Mouse (Mus musculus) MEL (cell line): ENCODE data around the gene Notch4. TPM values are rescaled to one million over a fixed set of nuclear protein-coding genes. Genes with fewer than 3 reads are reported as not detected.
A peak's percentile ranks its signal among the peaks of the same experiment; 100 is the strongest.

Experiments used
- DNase-seq: peaks from one replicate; pipeline ENCODE4 v3.0.0; 2011; ENCODE audit warnings: low read depth, low spot score
- H3K27ac ChIP-seq: 2 replicates; pipeline ENCODE4 v1.5.1; 2012; ENCODE audit warnings: low read depth, mild to moderate bottlenecking, control low read depth, low read length, moderate library complexity; ENCODE audit not compliant: control insufficient read depth
- H3K27me3 ChIP-seq, 2 experiments: fragments of 150-350 bp in 1 of 2; sonication (generic) in 1 of 2; 2 replicates each; pipeline ENCODE4 v1.6.1; 2012; ENCODE audit warnings: low read length in 2 of 2, mild to moderate bottlenecking in 2 of 2, improper control_type of control experiment in 1 of 2, moderate library complexity in 1 of 2; ENCODE audit not compliant: insufficient read depth in 2 of 2, control insufficient read depth in 1 of 2
- H3K36me3 ChIP-seq, 2 experiments: 2 replicates each; pipeline ENCODE4 v1.6.1; 2012 to 2014; ENCODE audit warnings: low read length in 2 of 2, improper control_type of control experiment in 1 of 2, inconsistent platforms in 1 of 2, mild to moderate bottlenecking in 1 of 2; ENCODE audit not compliant: insufficient read depth in 2 of 2, control insufficient read depth in 1 of 2
- H3K4me1 ChIP-seq, 2 experiments: fragments of 150-350 bp in 1 of 2; sonication (generic) in 1 of 2; 2 replicates each; pipeline ENCODE4 v1.6.1; 2012; ENCODE audit warnings: low read length in 2 of 2, improper control_type of control experiment in 1 of 2, mild to moderate bottlenecking in 1 of 2; ENCODE audit not compliant: insufficient read depth in 2 of 2, control insufficient read depth in 1 of 2
- H3K4me3 ChIP-seq, 2 experiments: fragments of 150-350 bp in 1 of 2; sonication (generic) in 1 of 2; 2 replicates each; pipeline ENCODE4 v1.5.1; 2012; ENCODE audit warnings: low read depth in 2 of 2, low read length in 2 of 2, mild to moderate bottlenecking in 2 of 2, moderate library complexity in 2 of 2, control low read depth in 1 of 2, improper control_type of control experiment in 1 of 2; ENCODE audit not compliant: control insufficient read depth in 1 of 2, insufficient read depth in 1 of 2
- H3K79me2 ChIP-seq: 2 replicates; pipeline ENCODE4 v1.6.1; 2012; ENCODE audit warnings: mild to moderate bottlenecking, low read length, moderate library complexity; ENCODE audit not compliant: control insufficient read depth, poor library complexity, insufficient read depth
- H3K9ac ChIP-seq: 2 replicates; pipeline ENCODE4 v1.6.1; 2012; ENCODE audit warnings: low read depth, mild to moderate bottlenecking, control low read depth, low read length, moderate library complexity; ENCODE audit not compliant: control insufficient read depth, poor library complexity, severe bottlenecking
- H3K9me3 ChIP-seq: fragments of 150-350 bp; sonication (generic); replicated peaks from 2 replicates; pipeline ENCODE4 v1.6.1; 2012; ENCODE audit warnings: mild to moderate bottlenecking, low read length, improper control_type of control experiment, moderate library complexity; ENCODE audit not compliant: insufficient read depth
- CHD2 ChIP-seq: IDR thresholded peaks from 2 replicates; pipeline ENCODE4 v1.6.1; 2011; ENCODE audit warnings: low read length, improper control_type of control experiment
- ELF1 ChIP-seq: IDR thresholded peaks from 2 replicates; pipeline ENCODE4 v1.6.1; 2014; ENCODE audit warnings: low read depth, mild to moderate bottlenecking, inconsistent platforms, low read length, improper control_type of control experiment, moderate library complexity
- ETS1 ChIP-seq: IDR thresholded peaks from 2 replicates; pipeline ENCODE4 v1.6.1; 2012; ENCODE audit warnings: low read depth, mild to moderate bottlenecking, inconsistent platforms, low read length, improper control_type of control experiment, moderate library complexity
- GATA1 ChIP-seq: IDR thresholded peaks from 2 replicates; pipeline ENCODE4 v1.6.1; 2011; ENCODE audit warnings: low read depth, low read length, improper control_type of control experiment
- HCFC1 ChIP-seq: IDR thresholded peaks from 2 replicates; pipeline ENCODE4 v1.6.1; 2012; ENCODE audit warnings: low read depth, mild to moderate bottlenecking, inconsistent platforms, low read length, improper control_type of control experiment, moderate library complexity
- JUND ChIP-seq: IDR thresholded peaks from 2 replicates; pipeline ENCODE4 v1.6.1; 2011; ENCODE audit warnings: low read depth, mild to moderate bottlenecking, improper control_type of control experiment, low read length
- KAT2A ChIP-seq: conservative IDR thresholded peaks from 2 replicates; pipeline ENCODE4 v1.6.1; 2012; ENCODE audit warnings: low read depth, low read length, improper control_type of control experiment, inconsistent platforms
- MAFK ChIP-seq: IDR thresholded peaks from 2 replicates; pipeline ENCODE4 v1.6.1; 2011; ENCODE audit warnings: low read depth, mild to moderate bottlenecking, low read length, improper control_type of control experiment, borderline replicate concordance
- MAX ChIP-seq: IDR thresholded peaks from 2 replicates; pipeline ENCODE4 v1.6.1; 2011; ENCODE audit warnings: low read length, improper control_type of control experiment
- MAZ ChIP-seq: IDR thresholded peaks from 2 replicates; pipeline ENCODE4 v1.6.1; 2012; ENCODE audit warnings: low read depth, mild to moderate bottlenecking, inconsistent platforms, low read length, improper control_type of control experiment
- MXI1 ChIP-seq: IDR thresholded peaks from 2 replicates; pipeline ENCODE4 v1.6.1; 2011; ENCODE audit warnings: mild to moderate bottlenecking, low read depth, low read length, improper control_type of control experiment
- MYB ChIP-seq: IDR thresholded peaks from 2 replicates; pipeline ENCODE4 v1.6.1; 2011; ENCODE audit warnings: mild to moderate bottlenecking, low read depth, low read length, improper control_type of control experiment
- MYC ChIP-seq: IDR thresholded peaks from 2 replicates; pipeline ENCODE4 v1.6.1; 2011; ENCODE audit warnings: low read depth, mild to moderate bottlenecking, low read length, improper control_type of control experiment, moderate library complexity
- NRF1 ChIP-seq: IDR thresholded peaks from 2 replicates; pipeline ENCODE4 v1.6.1; 2014; ENCODE audit warnings: low read depth, mild to moderate bottlenecking, inconsistent platforms, low read length, improper control_type of control experiment, moderate library complexity; ENCODE audit not compliant: poor library complexity, insufficient read depth, severe bottlenecking
- POLR2A ChIP-seq, 2 experiments: IDR thresholded peaks; 2 replicates each; pipeline ENCODE4 v1.6.1; 2011 to 2012; ENCODE audit warnings: low read length in 2 of 2, mild to moderate bottlenecking in 2 of 2, control low read depth in 1 of 2, improper control_type of control experiment in 1 of 2, low read depth in 1 of 2, moderate library complexity in 1 of 2; ENCODE audit not compliant: control insufficient read depth in 1 of 2, insufficient read depth in 1 of 2, poor library complexity in 1 of 2
- SIN3A ChIP-seq: IDR thresholded peaks from 2 replicates; pipeline ENCODE4 v1.6.1; 2012; ENCODE audit warnings: low read length, improper control_type of control experiment, inconsistent platforms
- TBP ChIP-seq: IDR thresholded peaks from 2 replicates; pipeline ENCODE4 v1.8.0; 2011; ENCODE audit warnings: low read depth, low read length, improper control_type of control experiment
- TCF12 ChIP-seq: IDR thresholded peaks from 2 replicates; pipeline ENCODE4 v1.6.1; 2014; ENCODE audit warnings: low read depth, mild to moderate bottlenecking, inconsistent platforms, low read length, improper control_type of control experiment, moderate library complexity
- USF1 ChIP-seq: IDR thresholded peaks from 2 replicates; pipeline ENCODE4 v1.6.1; 2014; ENCODE audit warnings: low read depth, mild to moderate bottlenecking, inconsistent platforms, low read length, improper control_type of control experiment, moderate library complexity
- USF2 ChIP-seq, 2 experiments: IDR thresholded peaks; 2 replicates each; pipeline ENCODE4 v1.6.1; 2011 to 2012; ENCODE audit warnings: improper control_type of control experiment in 2 of 2, low read length in 2 of 2, borderline replicate concordance in 1 of 2, inconsistent platforms in 1 of 2, low read depth in 1 of 2, mild to moderate bottlenecking in 1 of 2; ENCODE audit not compliant: insufficient read depth in 1 of 2
- ZNF384 ChIP-seq: IDR thresholded peaks from 2 replicates; pipeline ENCODE4 v1.6.1; 2012; ENCODE audit warnings: low read depth, mild to moderate bottlenecking, inconsistent platforms, low read length, improper control_type of control experiment
- polyA plus RNA-seq, 2 experiments: library from polyadenylated mRNA; stranded (reverse) in 1 of 2; unstranded in 1 of 2; fragments of >175 nt in 1 of 2; fragments of >200 nt in 1 of 2; gene quantifications; 2 replicates each; pipeline versions ENCODE4 v1.2.1 to v1.2.4; 2012; ENCODE audit warnings: low replicate concordance in 2 of 2, low read depth in 1 of 2; ENCODE audit not compliant: insufficient read length in 2 of 2, insufficient read depth in 1 of 2, missing spikeins in 1 of 2
- total RNA-seq: library from RNA; depleted of rRNA; stranded (reverse); fragments of 300-350 nt; gene quantifications from 2 replicates; pipeline ENCODE4 v1.2.3, GENCODE M21; 2012

Gene Notch4
- total and polyA plus RNA-seq, 3 experiments = 0.15 to 21.9 (median 0.33) TPM

- TF ChIP-seq MAX (peak; percentile 67; the same call in 1 of the 2 replicates), JUND (no peak; the same call in 1 of the 2 replicates), CHD2 (peak; percentile 93), ELF1 (peak; percentile 81), MAZ (peak; percentile 92), MXI1 (peak; percentile 71), MYB (no peak), ETS1 (peak; percentile 30; the same call in 1 of the 2 replicates), USF1 (no peak), HCFC1 (peak; percentile 84), ZNF384 (peak; percentile 96), POLR2A (IDR thresholded peaks at IDR 0.05; ENCODE audit: control insufficient read depth in 1 of 2, insufficient read depth in 1 of 2, low read depth in 1 of 2, low read length in 2 of 2, poor library complexity in 1 of 2) (peak in 1 of 2 experiments; percentile 65; a peak in 2 of 4 replicates), MYC (peak; percentile 73), NRF1 (peak; percentile 77), KAT2A (peak; percentile 69), GATA1 (0 out of 2 replicates have a peak, but pooled peaks have one; percentile 37), USF2 (IDR thresholded peaks at IDR 0.05; ENCODE audit: borderline replicate concordance in 1 of 2, insufficient read depth in 1 of 2, low read depth in 1 of 2, low read length in 2 of 2) (no peak), TCF12 (0 out of 2 replicates have a peak, but pooled peaks have one; percentile 34), MAFK (no peak), SIN3A (peak; percentile 88), TBP (0 out of 2 replicates have a peak, but pooled peaks have one; percentile 28)
- Histone ChIP-seq H3K4me3 (peak within 1 kb of the TSS; percentile 95 to 99), H3K9ac (peak within 1 kb of the TSS; percentile 98), H3K4me1 (peaks cover 4 to 22% of the 10 kb centered on the region in 2 experiments; a peak in 3 of 4 replicates), H3K36me3 (peaks cover 0 to 10% of the 10 kb centered on the region in 2 experiments; a peak in 2 of 4 replicates), H3K9me3 (no peaks in the 10 kb centered on the region), H3K79me2 (peaks cover 46% of the 10 kb centered on the region), H3K27ac (peak within 1 kb of the TSS; percentile 87), H3K27me3 (no peaks in the 10 kb centered on the region)
- peak; percentile 100 for DNase-seq
These were observed 39.5 kb downstream of the Notch4 start, which contains the start of gene Rnf5 for GRCm38 (mm10) chr17:34603375-34604060. TSS of gene Rnf5 (minus strand) at chr17:34603690.
